Mouse (Mus musculus): Measurements from ENCODE around the gene Otof.

DNA sequence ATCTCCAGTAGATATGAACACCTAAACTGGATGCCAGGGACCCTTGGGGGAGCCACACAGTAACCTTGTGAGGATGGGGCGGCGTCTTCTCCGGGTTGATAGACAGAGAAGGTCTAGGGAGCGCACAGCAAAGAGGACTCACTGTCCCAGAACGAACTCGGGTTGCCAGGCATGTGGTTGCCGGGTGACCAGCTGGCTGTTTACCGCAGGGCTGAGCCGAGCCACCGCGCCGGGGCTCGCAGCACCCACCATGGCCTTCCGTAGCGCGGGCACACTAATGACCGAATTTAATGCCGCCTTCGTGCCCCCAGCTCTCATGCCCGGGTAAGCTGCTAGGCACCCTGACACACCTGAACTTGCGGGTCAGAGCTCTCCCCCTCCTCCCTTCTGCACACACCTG, 4.1 kb upstream of the Otof start, which contains the start of gene 1700001C02Rik:
- TF ChIP-seq POLR2A (IDR thresholded peaks at IDR 0.05; ENCODE audit: low read depth, low read length) (no peak), CTCF (conservative IDR thresholded peaks at IDR 0.05; ENCODE audit: insufficient read depth, insufficient read length, low read depth, low read length) (no peak)
